Mouse (Mus musculus) forebrain, embryonic 13.5 days (tissue): ENCODE measurements around the gene Tyw5. TPM values are rescaled to one million over a fixed set of nuclear protein-coding genes. Genes with fewer than 3 reads are reported as not detected.

Experiments used
- ATAC-seq: fragments of 200-750 bp; cut with Nextera tagmentation; 2 replicates; pipeline ENCODE4 v1.8.0; 2017
- H3K27ac ChIP-seq: fragments of 300-500 bp; sonication (generic); 2 replicates; pipeline ENCODE4 v1.5.1; 2015; ENCODE audit warnings: inconsistent platforms, mild to moderate bottlenecking, moderate library complexity
- H3K27me3 ChIP-seq: fragments of 300-500 bp; sonication (generic); 2 replicates; pipeline ENCODE4 v1.6.1; 2015; ENCODE audit warnings: mild to moderate bottlenecking, inconsistent platforms
- H3K36me3 ChIP-seq: fragments of 300-500 bp; sonication (generic); 2 replicates; pipeline ENCODE4 v1.6.1; 2015; ENCODE audit warnings: mild to moderate bottlenecking, inconsistent platforms; ENCODE audit not compliant: poor library complexity, severe bottlenecking
- H3K4me1 ChIP-seq: fragments of 300-500 bp; sonication (generic); 2 replicates; pipeline ENCODE4 v1.6.1; 2015; ENCODE audit warnings: inconsistent platforms
- H3K4me2 ChIP-seq: fragments of 300-500 bp; sonication (generic); 2 replicates; pipeline ENCODE4 v1.6.1; 2015; ENCODE audit warnings: inconsistent platforms, mild to moderate bottlenecking, moderate library complexity
- H3K4me3 ChIP-seq: fragments of 300-500 bp; sonication (generic); 2 replicates; pipeline ENCODE4 v1.5.1; 2015; ENCODE audit warnings: mild to moderate bottlenecking, inconsistent platforms
- H3K9ac ChIP-seq: fragments of 300-500 bp; sonication (generic); 2 replicates; pipeline ENCODE4 v1.6.1; 2015; ENCODE audit warnings: mild to moderate bottlenecking, inconsistent platforms
- H3K9me3 ChIP-seq: fragments of 300-500 bp; sonication (generic); replicated peaks from 2 replicates; pipeline ENCODE4 v1.6.1; 2016; ENCODE audit warnings: inconsistent platforms
- WGBS: fragments of 180-500 bp; shearing (Covaris S2); methylation state at CpG from one replicate; pipeline ENCODE4 v1.1.7; 2015; 5-methylcytosine and 5-hydroxymethylcytosine counted together
- polyA plus RNA-seq: library from polyadenylated mRNA; unstranded; fragments of >200 nt; fragmentation: Nextera tagmentation; extraction: Ambion mirVana; gene quantifications from 2 replicates; pipeline ENCODE4 v1.2.1, GENCODE M21; 2015

Tyw5 gene
- polyA plus RNA-seq, 1 experiment from 2014 or later, result 23.1 TPM

- 88% methylated on average over 2 of the region's 2 CpGs for WGBS
- no peak overlapping the region for H3K9ac ChIP-seq
These were observed 6.5 kb upstream of the Tyw5 start for GRCm38 (mm10) chr1:57413397-57413796.

GRCm38 (mm10) chr1:57408994-57409393, 2.1 kb upstream of the Tyw5 start:
- H3K9me3 ChIP-seq, result no peaks in the 10 kb centered on the region
- H3K4me2 ChIP-seq, result no peak overlapping the region
- H3K4me3 ChIP-seq, result no peak overlapping the region
- no peaks in the 10 kb centered on the region for H3K27me3 ChIP-seq
- WGBS, result 93% methylated on average over 2 of the region's 2 CpGs
- no peak overlapping the region for H3K9ac ChIP-seq
- peaks cover 34% of the 10 kb centered on the region for H3K4me1 ChIP-seq
- H3K36me3 ChIP-seq, result peaks cover 21% of the 10 kb centered on the region
- no peak overlapping the region for H3K27ac ChIP-seq
- no peak for ATAC-seq

More at GRCm38 (mm10) chr1:57413397-57413796, 6.5 kb upstream of the Tyw5 start:
- Histone ChIP-seq H3K4me2 (no peak overlapping the region), H3K27ac (no peak overlapping the region), H3K4me1 (peaks cover 9% of the 10 kb centered on the region), H3K9me3 (no peaks in the 10 kb centered on the region), H3K4me3 (no peak overlapping the region), H3K27me3 (no peaks in the 10 kb centered on the region), H3K36me3 (peaks cover 45% of the 10 kb centered on the region)
- ATAC-seq, result no peak

GRCm38 (mm10) chr1:57402116-57402515, 4.8 kb downstream of the Tyw5 start:
- Histone ChIP-seq H3K9me3 (no peaks in the 10 kb centered on the region), H3K4me1 (peaks cover 13% of the 10 kb centered on the region), H3K4me3 (no peak overlapping the region), H3K4me2 (no peak overlapping the region), H3K36me3 (peaks cover 11% of the 10 kb centered on the region; the same call in 1 of the 2 replicates), H3K27ac (no peak overlapping the region), H3K9ac (no peak overlapping the region), H3K27me3 (no peaks in the 10 kb centered on the region)
- WGBS, result 80% methylated on average over 5 of the region's 5 CpGs
- no peak for ATAC-seq

GRCm38 (mm10) chr1:57400877-57401276, 6.0 kb downstream of the Tyw5 start:
- no peak overlapping the region for H3K9ac ChIP-seq
- H3K4me1 ChIP-seq, result peaks cover 10% of the 10 kb centered on the region
- no peaks in the 10 kb centered on the region for H3K27me3 ChIP-seq
- no peak overlapping the region for H3K4me3 ChIP-seq
- H3K36me3 ChIP-seq, result peaks cover 19% of the 10 kb centered on the region
- no peak for ATAC-seq
- no peak overlapping the region for H3K4me2 ChIP-seq
- H3K9me3 ChIP-seq, result no peaks in the 10 kb centered on the region
- 96% methylated on average over 2 of the region's 2 CpGs for WGBS
- no peak overlapping the region for H3K27ac ChIP-seq

GRCm38 (mm10) chr1:57400321-57400720, 6.6 kb downstream of the Tyw5 start:
- H3K36me3 ChIP-seq, result peaks cover 22% of the 10 kb centered on the region
- H3K4me3 ChIP-seq, result no peak overlapping the region
- no peaks in the 10 kb centered on the region for H3K27me3 ChIP-seq
- no peaks in the 10 kb centered on the region for H3K9me3 ChIP-seq
- H3K4me1 ChIP-seq, result peaks cover 4% of the 10 kb centered on the region
- no peak overlapping the region for H3K27ac ChIP-seq
- H3K4me2 ChIP-seq, result no peak overlapping the region
- ATAC-seq, result no peak
- WGBS, result 90% methylated on average over 2 of the region's 2 CpGs
- H3K9ac ChIP-seq, result no peak overlapping the region

- Histone ChIP-seq H3K9ac (no peak overlapping the region), H3K9me3 (no peaks in the 10 kb centered on the region), H3K36me3 (peaks cover 35% of the 10 kb centered on the region), H3K27ac (no peak overlapping the region), H3K27me3 (no peaks in the 10 kb centered on the region), H3K4me1 (no peaks in the 10 kb centered on the region), H3K4me2 (no peak overlapping the region), H3K4me3 (no peak overlapping the region)
- ATAC-seq, result no peak
- WGBS, result 74% methylated on average over 3 of the region's 3 CpGs
These were observed 12.8 kb downstream of the Tyw5 start for GRCm38 (mm10) chr1:57394051-57394450.

GRCm38 (mm10) chr1:57392417-57392816, 14.5 kb downstream of the Tyw5 start:
- Histone ChIP-seq H3K9ac (no peak overlapping the region), H3K4me2 (no peak overlapping the region), H3K27me3 (no peaks in the 10 kb centered on the region), H3K9me3 (no peaks in the 10 kb centered on the region), H3K4me3 (no peak overlapping the region), H3K4me1 (peaks cover 11% of the 10 kb centered on the region), H3K36me3 (peaks cover 29% of the 10 kb centered on the region), H3K27ac (no peak overlapping the region)
- WGBS, result 83% methylated on average over 4 of the region's 4 CpGs
- no peak for ATAC-seq

- H3K4me2 ChIP-seq, result no peak overlapping the region
- H3K4me1 ChIP-seq, result peaks cover 18% of the 10 kb centered on the region
- WGBS, result 84% methylated on average over 4 of the region's 4 CpGs
- no peak overlapping the region for H3K27ac ChIP-seq
- H3K9me3 ChIP-seq, result no peaks in the 10 kb centered on the region
- H3K4me3 ChIP-seq, result no peak overlapping the region
- H3K36me3 ChIP-seq, result peaks cover 22% of the 10 kb centered on the region
- ATAC-seq, result no peak
- no peaks in the 10 kb centered on the region for H3K27me3 ChIP-seq
- H3K9ac ChIP-seq, result no peak overlapping the region
These were observed 15.7 kb downstream of the Tyw5 start for GRCm38 (mm10) chr1:57390993-57391790.

GRCm38 (mm10) chr1:57388402-57389155, 18.3 kb downstream of the Tyw5 start:
- peak; percentile 39 for ATAC-seq
- Histone ChIP-seq H3K4me1 (peaks cover 18% of the 10 kb centered on the region), H3K27me3 (no peaks in the 10 kb centered on the region), H3K36me3 (peaks cover 12% of the 10 kb centered on the region; the same call in 1 of the 2 replicates), H3K4me3 (no peak overlapping the region), H3K9ac (no peak overlapping the region), H3K4me2 (no peak overlapping the region), H3K9me3 (no peaks in the 10 kb centered on the region), H3K27ac (peak overlapping the region; percentile 66)
- WGBS, result 82% methylated on average over 8 of the region's 8 CpGs

- WGBS, result 26% methylated on average over 2 of the region's 2 CpGs
- Histone ChIP-seq H3K9me3 (no peaks in the 10 kb centered on the region), H3K4me1 (peaks cover 18% of the 10 kb centered on the region), H3K27ac (peak overlapping the region; percentile 37), H3K27me3 (no peaks in the 10 kb centered on the region), H3K9ac (no peak overlapping the region), H3K36me3 (peaks cover 6% of the 10 kb centered on the region; the same call in 1 of the 2 replicates), H3K4me2 (no peak overlapping the region), H3K4me3 (no peak overlapping the region)
- peak; percentile 96 for ATAC-seq
These were observed 19.0 kb downstream of the Tyw5 start for GRCm38 (mm10) chr1:57387876-57388275.

GRCm38 (mm10) chr1:57386519-57386918, 20.4 kb downstream of the Tyw5 start:
- no peak overlapping the region for H3K4me2 ChIP-seq
- no peaks in the 10 kb centered on the region for H3K9me3 ChIP-seq
- H3K4me1 ChIP-seq, result peaks cover 18% of the 10 kb centered on the region
- ATAC-seq, result no peak
- no peak overlapping the region for H3K9ac ChIP-seq
- H3K36me3 ChIP-seq, result peaks cover 4% of the 10 kb centered on the region; the same call in 1 of the 2 replicates
- H3K27me3 ChIP-seq, result no peaks in the 10 kb centered on the region
- no peak overlapping the region for H3K4me3 ChIP-seq
- no peak overlapping the region for H3K27ac ChIP-seq
